Mouse (Mus musculus): Measurements from ENCODE around the gene Hc.

The Hc gene

DNA sequence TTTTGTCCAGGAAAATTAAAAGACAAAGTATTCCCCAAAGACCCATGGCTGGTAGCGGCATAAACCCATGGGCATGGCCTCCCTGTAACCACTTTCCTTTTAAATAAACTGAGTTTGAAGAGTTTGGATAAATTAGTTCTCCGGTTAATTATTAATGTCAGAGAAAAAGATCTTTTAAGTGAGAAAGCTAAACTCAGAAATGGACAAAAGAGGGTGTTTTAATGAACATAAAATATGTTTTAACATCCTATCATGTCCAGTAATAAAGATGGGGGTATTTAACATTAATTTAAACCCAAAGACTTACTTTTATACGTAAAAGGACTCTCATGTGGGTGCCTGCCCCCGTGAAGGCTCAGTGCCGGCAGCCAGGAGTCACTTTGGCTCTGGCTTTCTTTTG is at the start of gene Hc:
Gene Hc, minus strand, starts transcription at position 101 of the 400 bp plus-strand sequence.
- no peak for DNase-seq (ENCODE audit: low read depth, low spot score)

DNA sequence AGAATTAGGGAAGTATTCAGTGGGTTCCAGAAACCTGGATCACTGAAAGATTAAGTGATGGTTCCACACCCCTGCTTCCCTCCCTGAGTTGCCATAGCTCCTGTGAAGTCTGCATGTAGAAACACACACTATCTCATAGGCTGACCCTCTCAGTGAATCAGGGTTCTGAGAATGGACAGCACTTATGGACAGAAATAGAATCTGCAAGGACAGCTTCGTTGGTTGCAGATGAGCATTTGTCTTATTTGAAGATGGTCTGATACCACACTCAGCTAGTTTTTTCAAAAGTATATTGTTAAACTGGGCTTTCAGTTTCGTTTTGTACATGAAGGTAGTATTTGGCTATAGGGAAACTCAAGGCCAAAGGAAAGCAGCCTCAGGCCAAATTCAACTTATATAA is 49.3 kb upstream of the Hc start:
- DNase-seq (ENCODE audit: low read depth, low spot score), result no peak

- DNase-seq (ENCODE audit: low read depth, low spot score), result no peak
These were observed 48.7 kb upstream of the Hc start for GRCm38 (mm10) chr2:35109924-35110304.

DNA sequence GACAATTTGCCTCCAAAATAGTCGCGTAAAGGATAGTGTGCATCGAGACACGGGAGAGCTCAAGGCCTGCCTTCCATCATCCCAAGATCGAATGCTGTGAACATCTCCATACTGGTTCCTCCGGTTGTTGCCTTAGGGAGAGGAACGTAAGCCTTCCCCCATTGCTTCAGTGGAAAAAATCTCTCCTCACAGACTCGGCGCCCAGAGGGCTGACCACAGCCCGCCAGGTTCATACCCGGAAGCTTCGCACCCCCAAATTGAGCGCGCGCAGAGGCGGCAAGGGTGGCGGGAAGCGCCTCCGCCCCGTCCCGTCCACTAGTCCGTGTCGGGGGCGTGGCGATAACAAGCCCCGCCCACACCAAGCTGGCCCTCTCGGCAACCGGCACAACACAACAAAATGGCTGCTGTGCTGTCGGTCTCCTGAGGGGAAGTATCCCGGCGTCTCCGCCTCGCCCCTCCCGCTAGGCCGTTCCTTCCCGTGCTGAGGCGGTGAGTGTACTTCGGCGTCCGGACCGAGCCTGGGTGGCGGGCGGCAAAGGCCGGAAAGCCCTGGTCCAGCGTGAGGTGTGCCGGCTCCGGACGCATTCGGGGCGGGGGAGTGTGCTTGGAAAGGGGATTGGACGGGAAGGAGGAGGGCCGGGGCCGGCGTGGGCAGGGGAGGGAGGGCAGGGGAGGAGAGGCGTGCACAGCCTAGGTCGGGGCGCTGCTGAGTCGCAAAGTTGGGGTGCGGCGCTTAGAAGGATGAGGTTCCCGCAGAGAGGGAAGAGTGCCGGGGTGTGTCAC is 48.1 kb upstream of the Hc start, which contains the start of gene Cntrl:
Gene Cntrl, plus strand, starts transcription at position 352 of the 783 bp plus-strand sequence.
- peak; percentile 69 for DNase-seq (ENCODE audit: low read depth, low spot score)

- DNase-seq (ENCODE audit: low read depth, low spot score), result peak; percentile 26
These were observed 47.5 kb upstream of the Hc start for GRCm38 (mm10) chr2:35108712-35109111.

DNA sequence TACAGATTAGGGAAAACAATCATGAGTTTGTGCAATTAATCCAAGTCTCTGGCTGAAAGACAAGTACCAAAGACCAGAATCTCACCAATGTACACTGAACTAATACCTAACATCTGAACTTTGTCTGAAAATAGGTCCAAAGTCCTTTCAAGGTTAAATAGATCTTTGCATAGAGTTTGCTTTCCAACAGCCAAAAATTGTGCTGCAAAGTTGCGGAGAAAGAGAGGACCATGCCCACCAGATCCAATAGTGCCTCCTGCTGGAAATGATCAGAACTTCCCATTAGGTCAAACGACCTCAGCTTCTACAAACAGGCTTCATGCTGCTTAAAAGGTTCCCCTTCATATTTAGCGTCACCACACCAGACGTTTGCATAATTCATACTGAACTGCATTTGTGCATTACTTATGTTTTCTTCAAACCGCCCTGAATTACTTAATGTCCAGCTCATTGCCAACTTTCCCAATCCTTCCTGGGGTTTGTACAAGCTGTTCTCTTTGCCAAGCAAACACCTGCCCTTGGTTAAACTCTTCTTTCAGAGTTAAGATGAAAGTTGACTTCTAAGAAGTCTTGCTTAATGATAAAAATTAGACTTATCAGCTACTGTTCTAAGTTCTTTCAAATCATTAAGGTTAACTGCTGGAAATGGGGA is 46.9 kb upstream of the Hc start:
- DNase-seq (ENCODE audit: low read depth, low spot score), result peak; percentile 31

DNA sequence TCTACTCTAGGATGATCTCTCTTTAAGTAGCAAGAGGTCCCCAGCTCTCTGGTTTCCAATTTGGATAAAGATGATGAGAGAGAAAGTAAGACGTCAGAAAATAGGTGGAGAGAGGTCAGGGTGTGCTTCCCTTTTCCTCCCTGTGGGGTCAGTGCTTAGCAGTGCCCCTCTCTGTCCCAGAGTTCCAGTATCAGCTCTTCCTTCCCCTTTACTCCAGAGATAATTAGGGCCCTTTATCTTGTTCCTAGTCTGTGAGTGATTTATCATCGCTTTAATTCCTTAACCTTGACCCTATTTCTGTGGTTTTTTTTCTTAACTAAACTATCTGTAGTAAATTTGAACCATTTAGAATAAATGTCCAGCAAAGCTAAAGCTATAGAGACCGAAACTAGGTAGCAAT is 43.6 kb upstream of the Hc start:
- DNase-seq (ENCODE audit: low read depth, low spot score), result no peak

- DNase-seq (ENCODE audit: low read depth, low spot score), result no peak
These were observed 42.3 kb upstream of the Hc start for GRCm38 (mm10) chr2:35103558-35103957.

GRCm38 (mm10) chr2:35102777-35103176 is 41.5 kb upstream of the Hc start:
- DNase-seq (ENCODE audit: low read depth, low spot score), result no peak

GRCm38 (mm10) chr2:35101443-35101842 is 40.2 kb upstream of the Hc start, which contains the start of gene AI182371:
AI182371 (minus strand) TSS chr2:35101543.
- no peak for DNase-seq (ENCODE audit: low read depth, low spot score)

DNA sequence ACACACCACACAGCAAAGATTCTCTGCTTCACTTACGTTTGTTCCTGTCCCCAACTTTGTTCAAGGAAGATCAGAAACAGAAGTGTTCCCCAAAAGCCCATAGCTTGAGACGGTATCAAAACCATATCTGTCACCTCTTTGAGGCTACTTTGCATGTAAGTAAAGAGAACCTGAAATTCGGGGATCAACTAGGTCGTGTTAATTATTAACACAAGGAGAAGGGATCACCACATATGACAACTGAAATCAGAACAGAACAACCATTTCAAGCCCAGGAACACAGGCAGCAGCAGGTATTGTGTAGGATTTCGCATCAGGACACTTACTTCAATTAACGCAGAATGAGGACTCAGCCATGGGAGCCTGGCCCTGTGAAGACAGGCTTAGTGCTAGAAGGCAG is 39.3 kb upstream of the Hc start:
- no peak for DNase-seq (ENCODE audit: low read depth, low spot score)

GRCm38 (mm10) chr2:35087418-35087817 is 26.2 kb upstream of the Hc start:
- no peak for DNase-seq (ENCODE audit: low read depth, low spot score)

GRCm38 (mm10) chr2:35079166-35079565 is 17.9 kb upstream of the Hc start:
- DNase-seq (ENCODE audit: low read depth, low spot score), result no peak

DNA sequence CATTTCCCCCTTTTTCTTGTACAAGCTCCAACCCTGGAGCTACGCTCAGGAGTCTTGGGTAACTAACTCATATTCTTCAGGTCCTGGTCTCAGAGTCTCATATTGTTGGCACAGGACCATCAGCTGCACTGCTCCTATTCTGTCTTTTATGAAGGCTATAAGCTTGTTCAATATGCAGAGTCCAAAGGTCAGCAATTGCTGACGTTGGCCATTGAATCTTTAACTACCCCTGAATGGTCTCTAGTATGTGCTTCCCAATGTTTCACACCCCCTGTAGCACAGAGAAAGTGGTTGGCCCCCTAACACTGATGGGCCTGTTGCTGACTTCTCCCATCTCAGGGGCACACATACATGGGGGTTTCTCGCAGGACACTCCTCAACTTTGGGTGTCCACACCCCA is 13.1 kb upstream of the Hc start:
- no peak for DNase-seq (ENCODE audit: low read depth, low spot score)

- no peak for DNase-seq (ENCODE audit: low read depth, low spot score)
These were observed 11.3 kb upstream of the Hc start for GRCm38 (mm10) chr2:35072547-35072946.

DNA sequence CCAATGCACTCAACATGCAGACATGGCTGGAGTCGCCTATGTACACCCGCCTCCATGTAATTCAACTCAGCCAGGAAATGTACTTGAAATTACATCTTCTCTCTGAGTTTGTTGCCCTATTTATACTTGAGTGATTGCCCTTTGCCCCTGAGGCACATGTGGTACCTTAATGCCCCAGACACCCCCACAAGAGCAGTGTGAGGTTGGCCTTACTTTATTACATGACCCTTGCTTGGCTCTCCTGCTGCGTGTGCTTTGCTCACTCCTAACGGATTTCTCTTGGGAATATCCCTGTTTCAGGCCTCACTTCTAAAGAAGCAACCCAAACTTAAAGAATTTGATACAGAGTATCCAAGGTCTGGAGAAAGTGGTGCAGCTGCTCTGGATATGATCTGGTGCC is 9.0 kb upstream of the Hc start:
- DNase-seq (ENCODE audit: low read depth, low spot score), result no peak

DNA sequence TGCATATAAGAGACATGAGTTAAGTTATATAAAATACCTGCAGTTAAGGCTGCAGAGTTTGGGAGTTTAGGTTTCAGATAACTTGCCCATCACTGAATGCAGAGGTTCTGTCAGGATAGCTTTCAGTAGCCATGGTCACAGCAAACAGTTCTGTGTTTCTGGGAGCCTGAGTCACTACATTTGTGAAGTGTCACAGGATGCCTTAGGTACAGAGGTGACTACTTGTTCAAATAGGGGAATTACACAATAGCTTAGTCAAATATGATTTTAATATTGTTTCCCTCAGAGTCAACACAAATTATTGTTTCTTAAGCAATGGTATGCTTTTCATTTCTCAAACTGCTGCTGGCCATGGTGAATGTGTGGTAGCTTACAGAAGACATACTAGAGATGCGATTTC is 7.9 kb upstream of the Hc start:
- DNase-seq (ENCODE audit: low read depth, low spot score), result no peak

DNA sequence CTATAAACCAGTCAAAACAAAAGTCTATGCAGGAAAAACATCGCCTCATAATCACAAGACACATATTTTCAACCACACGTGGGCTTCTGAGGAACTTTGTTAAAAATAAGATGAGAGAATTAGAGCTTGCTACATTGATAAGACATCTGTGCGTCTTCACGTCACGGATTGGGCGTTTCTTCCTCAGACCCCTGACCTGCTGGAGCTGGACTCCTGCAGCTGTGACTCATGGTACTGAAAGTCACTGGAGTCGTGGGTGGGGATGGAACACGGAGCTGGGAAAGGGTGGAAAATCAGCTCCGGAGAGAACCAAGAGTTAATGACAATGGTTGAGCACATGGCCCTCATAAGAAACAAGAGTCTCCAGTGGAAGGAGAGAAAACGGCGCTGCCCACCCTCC is 5.9 kb upstream of the Hc start:
- DNase-seq (ENCODE audit: low read depth, low spot score), result no peak

GRCm38 (mm10) chr2:35066525-35067082 is 5.4 kb upstream of the Hc start:
- DNase-seq (ENCODE audit: low read depth, low spot score), result peak; percentile 34

- no peak for DNase-seq (ENCODE audit: low read depth, low spot score)
These were observed 2.2 kb upstream of the Hc start for GRCm38 (mm10) chr2:35063333-35064030.

DNA sequence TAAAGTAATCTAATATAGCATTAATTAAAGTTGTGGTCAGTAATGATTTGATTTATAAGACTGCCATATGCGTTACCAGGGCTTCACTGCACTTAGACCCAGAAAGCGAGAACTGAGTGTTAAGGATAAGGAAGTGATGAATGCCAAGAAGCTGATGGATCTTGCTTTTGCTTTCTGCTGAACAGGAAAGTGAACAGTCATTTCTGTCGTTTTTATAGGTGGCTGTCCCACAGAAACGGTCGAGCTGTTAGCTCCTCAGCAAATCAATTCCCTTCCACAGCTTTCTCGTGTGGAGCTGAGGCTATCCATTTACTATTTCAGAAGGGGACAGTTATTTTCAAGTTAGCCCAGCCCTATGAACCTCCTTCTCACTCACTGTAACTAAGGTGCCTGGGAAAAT is 341 bp downstream of the Hc start:
- no peak for DNase-seq (ENCODE audit: low read depth, low spot score)

GRCm38 (mm10) chr2:35060256-35060655 is 982 bp downstream of the Hc start:
- DNase-seq (ENCODE audit: low read depth, low spot score), result no peak
